Mouse (Mus musculus): ENCODE data around the gene H1f0. TPM values are rescaled to one million over a fixed set of nuclear protein-coding genes. Genes with fewer than 3 reads are reported as not detected.
"Not testable (repeated sequence)": the region's sequence is repeated elsewhere in the genome, so short reads cannot be mapped to it uniquely, and the experiment has no call there.

H1f0 gene
- total and polyA plus RNA-seq, 3 experiments, result 33.5 to 213 (median 46.8) TPM

GRCm38 (mm10) chr15:79030551-79031435 lies 2.5 kb downstream of the H1f0 start (continued):
- no peak for TF ChIP-seq CTCF (IDR thresholded peaks at IDR 0.05 in 2 of 3, conservative IDR thresholded peaks at IDR 0.05 in 1 of 3; ENCODE audit: control insufficient read depth in 1 of 3, insufficient read depth in 1 of 3, low read depth in 2 of 3, low read length in 3 of 3, poor library complexity in 1 of 3, severe bottlenecking in 1 of 3)
- TF ChIP-seq ZKSCAN1 (IDR thresholded peaks at IDR 0.05; ENCODE audit: low read depth, low read length), result no peak
- TF ChIP-seq HCFC1 (IDR thresholded peaks at IDR 0.05; ENCODE audit: low read depth, low read length), result peak; percentile 52; the same call in 1 of the 2 replicates
- no peak for TF ChIP-seq NRF1 (IDR thresholded peaks at IDR 0.05; ENCODE audit: insufficient read depth, low read depth, low read length, poor library complexity, severe bottlenecking)
- peak; percentile 11; the same call in 1 of the 2 replicates for TF ChIP-seq RCOR1 (IDR thresholded peaks at IDR 0.05; ENCODE audit: low read depth, low read length)
- TF ChIP-seq RAD21 (IDR thresholded peaks at IDR 0.05; ENCODE audit: low read depth, low read length), result no peak
- TF ChIP-seq POLR2AphosphoS2 (IDR thresholded peaks at IDR 0.05; ENCODE audit: low read length), result 0 out of 2 replicates have a peak, but pooled peaks have one; percentile 26
- TF ChIP-seq CHD2 (IDR thresholded peaks at IDR 0.05; ENCODE audit: low read length), result no peak
- TF ChIP-seq USF2 (IDR thresholded peaks at IDR 0.05; ENCODE audit: borderline replicate concordance in 1 of 2, insufficient read depth in 1 of 2, low read depth in 1 of 2, low read length in 2 of 2), result peak; percentile 87 to 95
- TF ChIP-seq GATA1 (IDR thresholded peaks at IDR 0.05; ENCODE audit: low read depth, low read length), result no peak
- peak; percentile 73 for TF ChIP-seq NELFE (IDR thresholded peaks at IDR 0.05; ENCODE audit: low read depth, low read length)
- no peak for TF ChIP-seq MAZ (IDR thresholded peaks at IDR 0.05; ENCODE audit: low read depth, low read length)
- peak; percentile 100 for TF ChIP-seq USF1 (IDR thresholded peaks at IDR 0.05; ENCODE audit: low read depth, low read length)
- TF ChIP-seq MAX (IDR thresholded peaks at IDR 0.05; ENCODE audit: low read length), result peak; percentile 97
- no peak for TF ChIP-seq ZC3H11A (IDR thresholded peaks at IDR 0.05; ENCODE audit: low read depth, low read length)
- no peak for TF ChIP-seq ZNF384 (IDR thresholded peaks at IDR 0.05; ENCODE audit: low read depth, low read length)
- TF ChIP-seq ETS1 (IDR thresholded peaks at IDR 0.05; ENCODE audit: low read depth, low read length), result peak; percentile 62; the same call in 1 of the 2 replicates
- no peak for TF ChIP-seq MEF2A (IDR thresholded peaks at IDR 0.05; ENCODE audit: extremely low read depth, insufficient replicate concordance, low read depth, low read length, poor library complexity, severe bottlenecking)
- peak; percentile 8; the same call in 1 of the 2 replicates for TF ChIP-seq TCF12 (IDR thresholded peaks at IDR 0.05; ENCODE audit: low read depth, low read length)

GRCm38 (mm10) chr15:79031908-79032307 lies 3.7 kb downstream of the H1f0 start:
- H3K27me3 ChIP-seq (ENCODE audit: control insufficient read depth in 1 of 2, insufficient read depth in 2 of 2, low read length in 2 of 2); H3K9ac ChIP-seq (ENCODE audit: control insufficient read depth, low read depth, low read length, poor library complexity, severe bottlenecking); H3K9me3 ChIP-seq (replicated peaks; ENCODE audit: insufficient read depth, low read length); H3K79me2 ChIP-seq (ENCODE audit: control insufficient read depth, insufficient read depth, low read length, poor library complexity); H3K4me3 ChIP-seq (ENCODE audit: control insufficient read depth in 1 of 2, insufficient read depth in 1 of 2, low read depth in 2 of 2, low read length in 2 of 2); DNase-seq (ENCODE audit: low read depth, low spot score); H3K27ac ChIP-seq (ENCODE audit: control insufficient read depth, low read depth, low read length); H3K36me3 ChIP-seq (ENCODE audit: control insufficient read depth in 1 of 2, insufficient read depth in 2 of 2, low read length in 2 of 2): not testable (repeated sequence)
- TF ChIP-seq TBP (IDR thresholded peaks at IDR 0.05; ENCODE audit: low read depth, low read length), result peak; percentile 87
- H3K4me1 ChIP-seq (ENCODE audit: control insufficient read depth in 1 of 2, insufficient read depth in 2 of 2, low read length in 2 of 2), result peaks cover 0 to 17% of the 10 kb centered on the region in 2 experiments; a peak in 2 of 4 replicates

All from MEL (cell line).